Mouse (Mus musculus): Measurements from ENCODE around the gene Nedd9.

DNA sequence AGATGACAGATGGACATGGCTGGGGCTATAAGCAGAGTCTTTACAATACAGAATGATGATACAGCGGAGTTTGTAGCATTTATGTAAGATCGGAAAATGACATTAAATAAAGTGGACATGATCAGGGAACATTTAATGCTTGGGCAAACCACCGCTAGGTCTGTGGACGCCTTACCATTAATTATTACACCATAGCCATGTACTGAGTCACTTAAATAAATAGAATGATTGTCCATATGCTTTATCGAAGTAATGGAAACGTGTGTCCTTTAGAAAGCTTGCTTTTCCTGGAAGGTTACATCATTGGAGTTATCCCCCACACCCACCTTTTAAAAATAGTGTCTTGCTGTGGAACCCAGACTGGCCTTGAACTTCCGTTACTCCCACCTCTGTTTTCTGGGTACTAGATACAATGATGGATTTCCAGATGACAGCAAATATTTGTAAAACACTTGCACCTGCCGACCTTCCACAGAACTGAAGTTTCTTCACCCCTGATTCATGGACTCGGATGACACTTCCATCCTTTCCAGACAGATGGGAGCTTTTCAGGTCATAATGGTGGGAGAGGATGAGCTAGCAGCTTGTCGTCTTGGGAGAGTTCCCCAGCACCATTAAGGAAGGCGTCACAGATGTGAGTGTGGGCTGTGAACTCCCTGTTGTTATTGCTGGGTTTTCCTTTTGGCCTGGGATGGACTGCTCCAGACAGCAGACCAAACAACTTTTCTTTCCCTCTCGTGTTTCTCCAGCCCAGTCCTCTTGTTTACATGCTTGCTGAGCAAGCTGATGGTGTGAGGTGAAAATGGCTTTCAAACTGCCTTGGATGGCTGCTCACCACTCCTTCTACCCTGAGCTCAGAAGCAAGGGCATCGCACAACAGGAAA lies 76.7 kb downstream of the Nedd9 start:
- no peak for TF ChIP-seq ZNF384 (IDR thresholded peaks at IDR 0.05; ENCODE audit: low read depth, low read length)
- no peak for TF ChIP-seq MAFK (IDR thresholded peaks at IDR 0.05; ENCODE audit: insufficient read depth, low read depth, low read length)
- no peak for TF ChIP-seq CHD2 (IDR thresholded peaks at IDR 0.05; ENCODE audit: low read depth, low read length)

Measured in ES-E14 (cell line).